Mouse (Mus musculus) CD4-positive, CD25-positive, alpha-beta regulatory T cell, adult 4 months (primary cell): ENCODE data around the gene Zbtb9. TPM values are rescaled to one million over a fixed set of nuclear protein-coding genes. Genes with fewer than 3 reads are reported as not detected.
"Not testable (repeated sequence)": the region's sequence is repeated elsewhere in the genome, so short reads cannot be mapped to it uniquely, and the experiment has no call there.

ENCODE experiments used
- ATAC-seq: one replicate; pipeline ENCODE4 v1.8.0; 2017
- polyA plus RNA-seq, 2 experiments: library from polyadenylated mRNA; unstranded; fragments of 100-300 nt; shearing (Covaris generic); gene quantifications; one replicate each; pipeline ENCODE4 v1.2.1; 2017

Zbtb9 gene
- polyA plus RNA-seq, result 10 to 100 TPM; 11.5 to 15.6 TPM

GRCm38 (mm10) chr17:26972703-26973574, at the start of gene Zbtb9:
Zbtb9 (plus strand) TSS chr17:26973167.
- peak; percentile 100 for ATAC-seq

- not testable (repeated sequence) for ATAC-seq
Observed at GRCm38 (mm10) chr17:26925414-26925813, 47.6 kb upstream of the Zbtb9 start.

- not testable (repeated sequence) for ATAC-seq
Observed at GRCm38 (mm10) chr17:26931795-26932194, 41.2 kb upstream of the Zbtb9 start.

- ATAC-seq, result peak; percentile 90
Observed at GRCm38 (mm10) chr17:26932839-26933398, 40.0 kb upstream of the Zbtb9 start, which contains the start of gene Phf1. Phf1 (plus strand) TSS chr17:26933052.

DNA sequence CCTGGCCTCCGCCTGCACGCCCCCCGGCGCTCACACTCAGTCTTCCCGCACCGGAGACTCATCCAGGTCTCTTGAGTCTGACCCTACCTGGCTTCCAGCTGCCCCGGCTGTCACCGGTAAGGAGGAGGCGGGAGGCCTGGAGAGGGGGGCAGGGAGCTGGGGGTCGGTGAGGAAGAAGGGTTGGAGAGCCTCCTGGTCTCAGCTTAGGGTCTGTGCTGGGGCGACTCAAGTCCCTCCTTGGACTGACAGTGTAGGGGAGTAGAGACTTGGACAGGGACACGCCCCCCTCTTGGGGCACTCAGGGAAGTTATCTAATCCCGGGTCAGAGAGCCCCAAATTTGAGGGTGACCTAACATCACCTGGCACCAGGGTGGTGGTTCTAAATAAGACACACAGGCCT, 39.5 kb upstream of the Zbtb9 start:
- no peak for ATAC-seq

DNA sequence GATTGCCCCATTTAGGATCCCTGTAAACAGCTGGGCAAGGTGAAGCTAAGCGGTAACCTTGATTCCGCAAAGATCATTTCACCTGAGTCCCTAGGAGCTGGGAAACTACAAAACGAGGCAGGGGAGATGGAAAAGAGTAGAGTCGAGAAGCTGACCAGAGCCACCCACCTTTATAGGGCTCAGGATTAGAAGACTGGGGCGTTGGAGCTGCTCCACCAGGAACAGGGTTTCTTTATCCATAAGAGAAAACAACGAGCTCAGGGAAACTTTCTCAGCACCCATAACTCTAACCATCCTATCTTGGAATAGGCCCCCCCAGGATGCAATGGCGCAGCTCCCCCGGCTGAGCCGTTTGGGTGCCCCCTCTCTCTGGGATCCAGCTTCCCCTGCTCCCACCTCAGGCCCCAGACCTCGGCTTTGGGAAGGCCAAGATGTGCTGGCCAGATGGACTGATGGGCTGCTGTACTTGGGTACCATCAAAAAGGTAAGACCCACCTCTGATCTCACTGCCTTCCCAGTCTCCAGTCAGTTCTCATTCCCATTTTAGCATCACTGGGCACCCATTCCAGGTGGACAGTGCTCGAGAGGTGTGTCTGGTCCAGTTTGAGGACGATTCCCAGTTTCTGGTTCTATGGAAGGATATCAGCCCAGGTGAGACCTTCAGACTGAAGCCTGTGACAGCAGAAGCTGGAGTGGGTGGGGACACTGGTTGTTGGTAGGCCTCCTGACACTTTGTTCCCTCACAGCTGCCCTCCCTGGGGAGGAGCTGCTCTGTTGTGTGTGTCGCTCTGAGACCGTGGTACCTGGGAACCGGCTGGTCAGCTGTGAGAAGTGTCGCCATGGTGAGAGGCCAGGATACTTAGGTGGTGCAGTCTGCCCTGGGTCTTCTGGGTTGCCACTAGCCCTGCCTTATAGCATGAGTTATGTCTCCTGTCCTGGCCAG, 38.8 kb upstream of the Zbtb9 start:
- ATAC-seq, result no peak

DNA sequence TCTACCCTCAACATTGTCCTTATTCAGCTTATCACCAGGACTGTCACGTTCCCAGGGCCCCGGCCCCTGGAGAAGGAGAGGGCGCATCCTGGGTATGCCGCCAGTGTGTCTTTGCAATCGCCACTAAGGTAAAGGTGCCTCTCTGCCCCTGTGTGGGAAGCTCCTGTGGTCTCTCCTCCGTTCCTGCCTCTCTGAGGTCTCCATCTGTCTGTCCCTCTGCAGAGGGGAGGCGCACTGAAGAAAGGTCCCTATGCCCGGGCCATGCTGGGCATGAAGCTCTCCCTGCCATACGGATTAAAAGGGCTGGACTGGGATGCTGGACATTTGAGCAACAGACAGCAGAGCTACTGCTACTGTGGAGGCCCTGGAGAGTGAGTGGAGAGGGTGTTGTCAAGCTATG, 37.9 kb upstream of the Zbtb9 start:
- ATAC-seq, result no peak

DNA sequence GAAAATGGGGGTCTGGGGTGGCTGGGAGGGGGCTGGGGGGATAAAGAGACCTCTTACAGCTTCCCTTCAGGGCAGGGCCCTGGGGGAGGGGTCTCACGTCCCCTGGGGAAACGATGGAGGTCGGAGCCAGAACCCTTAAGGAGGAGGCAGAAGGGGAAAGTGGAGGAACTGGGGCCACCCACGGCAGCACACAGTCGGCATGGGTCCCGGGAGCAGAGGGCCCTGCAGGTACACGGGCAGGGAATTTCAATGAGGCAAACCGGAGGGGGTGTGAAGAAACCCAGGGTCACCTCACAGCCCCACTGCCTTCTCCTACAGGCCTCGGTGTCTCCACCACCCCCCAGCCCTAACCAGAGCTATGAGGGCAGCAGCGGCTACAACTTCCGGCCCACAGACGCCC, 36.5 kb upstream of the Zbtb9 start:
- no peak for ATAC-seq

GRCm38 (mm10) chr17:26936921-26937695, 35.9 kb upstream of the Zbtb9 start:
- no peak for ATAC-seq

GRCm38 (mm10) chr17:26937883-26938695, 34.9 kb upstream of the Zbtb9 start:
- no peak for ATAC-seq

GRCm38 (mm10) chr17:26938731-26939130, 34.2 kb upstream of the Zbtb9 start:
- ATAC-seq, result peak; percentile 6

- peak; percentile 90 for ATAC-seq
Observed at GRCm38 (mm10) chr17:26939178-26939972, 33.6 kb upstream of the Zbtb9 start, which contains the start of gene Cuta. Cuta (minus strand) TSS chr17:26939569.

- ATAC-seq, result no peak
Observed at GRCm38 (mm10) chr17:26939973-26940300, 33.0 kb upstream of the Zbtb9 start.

- ATAC-seq, result no peak
Observed at GRCm38 (mm10) chr17:26941031-26941789, 31.8 kb upstream of the Zbtb9 start, which contains the start of gene Syngap1. Syngap1 (plus strand) TSS chr17:26941253.

DNA sequence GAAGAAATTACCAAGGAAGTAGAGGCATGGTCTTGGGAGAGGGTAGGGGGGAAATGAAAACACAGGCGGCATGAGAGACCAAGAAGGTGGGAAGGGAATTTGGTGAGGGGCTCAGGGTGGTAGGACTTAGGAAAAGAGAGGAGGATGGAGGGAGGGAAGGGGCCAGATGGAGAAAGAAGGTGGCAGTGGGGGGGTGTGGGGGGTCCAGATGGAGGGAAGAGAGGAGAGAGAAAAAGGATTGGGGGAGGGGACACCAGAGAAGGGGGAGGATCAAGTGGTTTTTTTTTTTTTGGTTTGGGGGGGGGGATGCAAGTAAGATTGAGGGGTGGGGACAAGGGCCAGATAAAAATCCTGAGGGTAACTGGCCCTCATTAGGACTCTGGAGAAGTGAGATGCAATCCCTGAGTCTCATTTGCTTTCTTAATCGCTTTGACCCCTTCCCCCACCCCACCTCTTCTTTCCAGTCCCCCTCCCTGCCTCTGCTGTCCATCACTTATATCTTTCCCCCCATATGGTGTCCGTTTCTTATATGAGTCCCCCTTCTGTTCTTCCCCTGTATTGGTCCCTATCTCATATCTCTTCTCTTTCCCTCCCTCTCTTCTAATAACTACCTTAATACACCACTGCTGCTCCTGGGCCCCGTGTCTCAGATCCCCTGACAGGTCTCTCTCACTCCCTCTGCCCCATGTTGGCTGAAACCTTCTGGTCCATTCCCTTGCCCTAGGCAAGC, 31.0 kb upstream of the Zbtb9 start:
- ATAC-seq, result no peak

- no peak for ATAC-seq
Observed at GRCm38 (mm10) chr17:26945824-26946495, 27.0 kb upstream of the Zbtb9 start.

GRCm38 (mm10) chr17:26946567-26946966, 26.4 kb upstream of the Zbtb9 start:
- no peak for ATAC-seq
